Mouse (Mus musculus) heart, postnatal 0 days (tissue): ENCODE measurements at regions not wholly inside any gene's neighbourhood (a gene's known extent, or its start where the extent isn't known, plus 50 kb on each side); places are given as distances from the start of the nearest gene placed in this dataset.

Source experiments
- ATAC-seq: fragments of 200-750 bp; cut with Nextera tagmentation; 2 replicates; pipeline ENCODE4 v1.8.0; 2017; ENCODE audit warnings: low read depth, moderate number of reproducible peaks, moderate library complexity; ENCODE audit not compliant: insufficient read depth
- DNase-seq: peaks from one replicate; pipeline ENCODE4 v3.0.0-alpha.2; 2016; ENCODE audit warnings: low spot score
- H3K27ac ChIP-seq: fragments of 300-500 bp; sonication (generic); 2 replicates; pipeline ENCODE4 v1.5.1; 2014; ENCODE audit warnings: low read depth, mild to moderate bottlenecking
- H3K27me3 ChIP-seq: fragments of 300-500 bp; sonication (generic); 2 replicates; pipeline ENCODE4 v1.6.1; 2014; ENCODE audit warnings: low read length, mixed read lengths; ENCODE audit not compliant: control insufficient read depth, insufficient read depth
- H3K36me3 ChIP-seq: fragments of 300-500 bp; sonication (generic); replicated peaks from 2 replicates; pipeline ENCODE4 v1.6.1; 2014; ENCODE audit warnings: low read length, mixed read lengths; ENCODE audit not compliant: control insufficient read depth, insufficient read depth
- H3K4me1 ChIP-seq: fragments of 300-500 bp; sonication (generic); 2 replicates; pipeline ENCODE4 v1.6.1; 2014; ENCODE audit warnings: antibody characterized with exemption; ENCODE audit not compliant: control insufficient read depth, insufficient read depth
- H3K4me2 ChIP-seq: fragments of 300-500 bp; sonication (generic); 2 replicates; pipeline ENCODE4 v1.6.1; 2014; ENCODE audit warnings: low read depth, mild to moderate bottlenecking, low read length, moderate library complexity
- H3K4me3 ChIP-seq: fragments of 300-500 bp; sonication (generic); 2 replicates; pipeline ENCODE4 v1.5.1; 2014; ENCODE audit warnings: low read depth, low read length
- H3K9ac ChIP-seq: fragments of 300-500 bp; sonication (generic); replicated peaks from 2 replicates; pipeline ENCODE4 v1.6.1; 2014; ENCODE audit warnings: low read depth, low read length, mixed read lengths
- H3K9me3 ChIP-seq: fragments of 300-500 bp; sonication (generic); replicated peaks from 2 replicates; pipeline ENCODE4 v1.6.1; 2016; ENCODE audit warnings: low read length; ENCODE audit not compliant: control insufficient read depth
- CTCF ChIP-seq: IDR thresholded peaks from 2 replicates; pipeline ENCODE4 v1.5.1; 2016; ENCODE audit warnings: antibody characterized with exemption, control low read depth, low read depth
- EP300 ChIP-seq: IDR thresholded peaks from 2 replicates; pipeline ENCODE4 v1.6.1; 2016; ENCODE audit warnings: antibody characterized with exemption, low read depth
- WGBS: fragments of 180-500 bp; shearing (Covaris S2); extraction: QIAGEN DNeasy Blood & Tissue Kit; methylation state at CpG from one replicate; pipeline ENCODE4 v1.1.7; 2014; 5-methylcytosine and 5-hydroxymethylcytosine counted together

GRCm38 (mm10) chr8:128207138-128207537 is 151.3 kb upstream of the Nrp1 start:
- Histone ChIP-seq H3K36me3 (no peaks in the 10 kb centered on the region), H3K9me3 (no peaks in the 10 kb centered on the region), H3K4me3 (no peak overlapping the region), H3K4me2 (no peak overlapping the region), H3K27me3 (no peaks in the 10 kb centered on the region), H3K4me1 (no peaks in the 10 kb centered on the region), H3K9ac (no peak overlapping the region), H3K27ac (no peak overlapping the region)
- ATAC-seq (no peak), DNase-seq (no peak)
- no peak for TF ChIP-seq EP300
- no peak for TF ChIP-seq CTCF

- Histone ChIP-seq H3K9ac (no peak overlapping the region), H3K4me2 (no peak overlapping the region), H3K27ac (peak overlapping the region; percentile 23), H3K4me3 (no peak overlapping the region), H3K36me3 (no peaks in the 10 kb centered on the region), H3K27me3 (no peaks in the 10 kb centered on the region), H3K4me1 (0 out of 2 replicates have a peak, but pooled peaks cover 16% of the 10 kb centered on the region), H3K9me3 (no peaks in the 10 kb centered on the region)
- WGBS, result 52% methylated on average over 5 of the region's 5 CpGs
- no peak for TF ChIP-seq EP300
- no peak for TF ChIP-seq CTCF
- peak; percentile 42 for DNase-seq
- no peak for ATAC-seq
These were observed 147.6 kb upstream of the Nrp1 start for GRCm38 (mm10) chr8:128210761-128211160.

GRCm38 (mm10) chr8:128212223-128212622 is 146.2 kb upstream of the Nrp1 start:
- ATAC-seq (no peak), DNase-seq (no peak)
- TF ChIP-seq EP300 (no peak), CTCF (no peak)
- H3K4me3 ChIP-seq, result no peak overlapping the region
- H3K9me3 ChIP-seq, result no peaks in the 10 kb centered on the region
- no peaks in the 10 kb centered on the region for H3K27me3 ChIP-seq
- H3K4me2 ChIP-seq, result no peak overlapping the region
- no peaks in the 10 kb centered on the region for H3K36me3 ChIP-seq
- H3K27ac ChIP-seq, result no peak overlapping the region
- H3K9ac ChIP-seq, result no peak overlapping the region
- WGBS, result 77% methylated on average over 3 of the region's 3 CpGs
- H3K4me1 ChIP-seq, result 0 out of 2 replicates have a peak, but pooled peaks cover 16% of the 10 kb centered on the region

- no peaks in the 10 kb centered on the region for H3K36me3 ChIP-seq
- no peak overlapping the region for H3K4me2 ChIP-seq
- H3K9ac ChIP-seq, result no peak overlapping the region
- DNase-seq, result peak; percentile 53
- no peaks in the 10 kb centered on the region for H3K27me3 ChIP-seq
- H3K27ac ChIP-seq, result peak overlapping the region; percentile 13; the same call in 1 of the 2 replicates
- H3K4me3 ChIP-seq, result no peak overlapping the region
- ATAC-seq, result no peak
- no peaks in the 10 kb centered on the region for H3K9me3 ChIP-seq
- no peak for TF ChIP-seq CTCF
- TF ChIP-seq EP300, result no peak
- 31% methylated on average over 2 of the region's 2 CpGs for WGBS
- peaks cover 22% of the 10 kb centered on the region for H3K4me1 ChIP-seq
These were observed 144.1 kb upstream of the Nrp1 start for GRCm38 (mm10) chr8:128214256-128214655.

GRCm38 (mm10) chr8:128218886-128219285 is 139.5 kb upstream of the Nrp1 start:
- H3K9me3 ChIP-seq, result no peaks in the 10 kb centered on the region
- no peak overlapping the region for H3K9ac ChIP-seq
- H3K36me3 ChIP-seq, result no peaks in the 10 kb centered on the region
- no peak; the same call in 1 of the 2 replicates for ATAC-seq
- WGBS, result 13% methylated on average over 2 of the region's 2 CpGs
- peaks cover 38% of the 10 kb centered on the region for H3K4me1 ChIP-seq
- no peak overlapping the region for H3K4me3 ChIP-seq
- TF ChIP-seq CTCF (no peak), EP300 (no peak)
- peak overlapping the region; percentile 87 for H3K27ac ChIP-seq
- peak overlapping the region; percentile 28; the same call in 1 of the 2 replicates for H3K4me2 ChIP-seq
- peak; percentile 25 for DNase-seq
- H3K27me3 ChIP-seq, result no peaks in the 10 kb centered on the region

GRCm38 (mm10) chr8:128219539-128219938 is 138.9 kb upstream of the Nrp1 start:
- Histone ChIP-seq H3K27me3 (no peaks in the 10 kb centered on the region), H3K9me3 (no peaks in the 10 kb centered on the region), H3K4me2 (peak overlapping the region; percentile 28; the same call in 1 of the 2 replicates), H3K9ac (no peak overlapping the region), H3K4me1 (peaks cover 32% of the 10 kb centered on the region), H3K4me3 (no peak overlapping the region), H3K27ac (peak overlapping the region; percentile 87), H3K36me3 (no peaks in the 10 kb centered on the region)
- ATAC-seq (peak; percentile 96), DNase-seq (peak; percentile 87)
- TF ChIP-seq EP300 (peak; percentile 97), CTCF (no peak)
